Mouse (Mus musculus): ENCODE results near the gene Vps53. TPM values are rescaled to one million over a fixed set of nuclear protein-coding genes. Genes with fewer than 3 reads are reported as not detected.
A peak's percentile ranks its signal among the peaks of the same experiment; 100 is the strongest.

The Vps53 gene
- total and polyA plus RNA-seq, 2 experiments, result 18.9 to 22.4 TPM

DNA sequence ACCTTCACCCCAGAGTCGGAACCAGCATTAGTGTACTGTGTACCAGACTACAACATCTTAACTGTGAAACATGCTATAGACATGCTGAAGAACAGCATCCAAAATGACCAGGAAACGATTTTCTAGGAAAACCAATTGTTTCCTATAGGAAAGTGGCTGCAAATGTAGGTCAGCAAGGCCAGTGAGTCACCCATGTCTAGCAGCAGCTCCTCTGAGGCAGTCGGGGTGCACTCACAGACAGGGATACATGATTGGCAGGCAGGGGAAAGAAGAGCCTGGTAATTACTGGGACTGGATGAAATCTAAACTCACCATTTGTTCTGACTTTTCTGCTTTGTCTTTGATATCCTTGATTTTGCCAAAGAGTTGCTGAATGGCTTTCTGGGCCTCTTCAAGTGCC, 41.5 kb downstream of the Vps53 start:
- WGBS, result 82% methylated on average over 3 of the region's 3 CpGs
- Histone ChIP-seq H3K4me3 (ENCODE audit: insufficient read depth, low read depth, low read length) (no peak overlapping the region), H3K79me2 (ENCODE audit: control insufficient read depth, insufficient read depth, low read length) (no peaks in the 10 kb centered on the region), H3K27ac (replicated peaks; ENCODE audit: insufficient read depth, low read depth, low read length) (no peak overlapping the region), H3K9ac (ENCODE audit: low read depth, low read length) (no peak overlapping the region), H3K36me3 (ENCODE audit: control insufficient read depth, insufficient read depth, low read length) (peaks cover 24% of the 10 kb centered on the region), H3K4me1 (ENCODE audit: control insufficient read depth, insufficient read depth, low read length) (no peaks in the 10 kb centered on the region), H3K27me3 (ENCODE audit: control insufficient read depth, insufficient read depth, low read length) (no peaks in the 10 kb centered on the region)
- no peak for DNase-seq (ENCODE audit: extremely low read depth, low read depth, low spot score)
- TF ChIP-seq POLR2A (IDR thresholded peaks at IDR 0.05; ENCODE audit: extremely low read depth, insufficient read depth, low read length), result no peak
- no peak for TF ChIP-seq CTCF (IDR thresholded peaks at IDR 0.05; ENCODE audit: low read depth, low read length)

DNA sequence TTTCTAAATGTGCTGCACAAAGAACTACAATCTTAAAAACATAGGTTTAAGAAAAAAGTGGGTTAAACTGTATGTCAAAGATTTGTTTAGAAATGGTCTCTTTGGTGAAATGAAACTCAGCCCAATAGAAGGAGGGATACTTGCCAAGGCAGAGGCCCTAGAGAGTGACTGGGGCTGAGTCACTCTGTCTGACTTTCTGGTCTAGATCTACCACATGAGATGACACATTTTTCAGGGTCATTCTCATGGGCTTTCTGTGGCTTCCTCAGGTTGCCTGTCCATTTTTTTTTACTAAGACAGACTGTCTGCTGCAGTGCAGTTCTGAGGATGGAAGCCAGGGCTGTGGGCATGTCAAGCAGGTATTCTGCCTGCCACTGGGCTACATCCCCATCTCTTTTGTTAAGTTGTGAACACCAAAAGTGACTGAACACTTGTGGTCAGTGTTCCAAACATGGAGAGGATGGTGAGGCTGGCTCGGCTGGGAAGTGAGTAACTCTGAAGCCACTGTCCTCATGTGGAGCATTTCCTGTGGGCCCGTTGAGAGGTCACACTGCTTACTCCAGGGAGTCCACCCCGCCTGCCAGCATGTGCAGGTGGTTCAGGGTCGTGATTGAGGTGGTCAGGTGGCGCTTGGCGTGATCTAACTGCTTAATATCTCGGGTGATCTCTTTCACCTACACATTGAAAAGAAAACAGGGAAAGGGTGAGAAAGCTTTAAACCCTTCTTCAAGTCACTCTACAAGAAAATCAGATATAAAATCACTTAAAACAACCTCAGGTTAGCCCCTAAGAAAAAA, 43.6 kb downstream of the Vps53 start:
- DNase-seq (ENCODE audit: extremely low read depth, low read depth, low spot score), result no peak
- WGBS, result 87% methylated on average over 7 of the region's 7 CpGs
- H3K4me3 ChIP-seq (ENCODE audit: insufficient read depth, low read depth, low read length), result no peak overlapping the region
- H3K27me3 ChIP-seq (ENCODE audit: control insufficient read depth, insufficient read depth, low read length), result no peaks in the 10 kb centered on the region
- peaks cover 30% of the 10 kb centered on the region for H3K36me3 ChIP-seq (ENCODE audit: control insufficient read depth, insufficient read depth, low read length)
- no peaks in the 10 kb centered on the region for H3K4me1 ChIP-seq (ENCODE audit: control insufficient read depth, insufficient read depth, low read length)
- TF ChIP-seq POLR2A (IDR thresholded peaks at IDR 0.05; ENCODE audit: extremely low read depth, insufficient read depth, low read length) (no peak), CTCF (IDR thresholded peaks at IDR 0.05; ENCODE audit: low read depth, low read length) (no peak)
- H3K9ac ChIP-seq (ENCODE audit: low read depth, low read length), result no peak overlapping the region
- H3K27ac ChIP-seq (replicated peaks; ENCODE audit: insufficient read depth, low read depth, low read length), result no peak overlapping the region
- H3K79me2 ChIP-seq (ENCODE audit: control insufficient read depth, insufficient read depth, low read length), result no peaks in the 10 kb centered on the region

DNA sequence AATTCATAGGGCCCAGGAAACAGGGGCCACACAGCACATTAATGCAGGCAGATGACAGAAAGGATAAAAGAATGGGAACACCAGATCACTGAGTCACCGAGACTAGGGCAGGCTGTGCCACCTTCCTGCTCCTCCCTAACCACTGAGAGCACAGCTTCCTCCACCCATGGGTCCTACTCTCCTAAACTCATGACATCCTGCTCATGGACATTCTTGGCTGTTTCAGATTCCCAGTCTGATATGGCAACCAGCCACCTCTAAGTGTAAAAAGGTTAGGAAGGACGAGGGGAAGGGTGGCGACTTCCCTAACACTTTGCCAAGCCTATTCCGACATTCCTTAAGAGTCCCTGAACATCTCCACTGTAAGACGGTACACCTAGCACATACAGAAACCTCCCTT, 48.6 kb downstream of the Vps53 start:
- Histone ChIP-seq H3K36me3 (ENCODE audit: control insufficient read depth, insufficient read depth, low read length) (peaks cover 27% of the 10 kb centered on the region), H3K27ac (replicated peaks; ENCODE audit: insufficient read depth, low read depth, low read length) (no peak overlapping the region), H3K27me3 (ENCODE audit: control insufficient read depth, insufficient read depth, low read length) (no peaks in the 10 kb centered on the region), H3K9ac (ENCODE audit: low read depth, low read length) (no peak overlapping the region), H3K4me3 (ENCODE audit: insufficient read depth, low read depth, low read length) (no peak overlapping the region), H3K79me2 (ENCODE audit: control insufficient read depth, insufficient read depth, low read length) (no peaks in the 10 kb centered on the region), H3K4me1 (ENCODE audit: control insufficient read depth, insufficient read depth, low read length) (no peaks in the 10 kb centered on the region; the same call in 1 of the 2 replicates)
- no peak for DNase-seq (ENCODE audit: extremely low read depth, low read depth, low spot score)
- 76% methylated on average over 5 of the region's 5 CpGs for WGBS
- TF ChIP-seq POLR2A (IDR thresholded peaks at IDR 0.05; ENCODE audit: extremely low read depth, insufficient read depth, low read length) (no peak), CTCF (IDR thresholded peaks at IDR 0.05; ENCODE audit: low read depth, low read length) (no peak)

DNA sequence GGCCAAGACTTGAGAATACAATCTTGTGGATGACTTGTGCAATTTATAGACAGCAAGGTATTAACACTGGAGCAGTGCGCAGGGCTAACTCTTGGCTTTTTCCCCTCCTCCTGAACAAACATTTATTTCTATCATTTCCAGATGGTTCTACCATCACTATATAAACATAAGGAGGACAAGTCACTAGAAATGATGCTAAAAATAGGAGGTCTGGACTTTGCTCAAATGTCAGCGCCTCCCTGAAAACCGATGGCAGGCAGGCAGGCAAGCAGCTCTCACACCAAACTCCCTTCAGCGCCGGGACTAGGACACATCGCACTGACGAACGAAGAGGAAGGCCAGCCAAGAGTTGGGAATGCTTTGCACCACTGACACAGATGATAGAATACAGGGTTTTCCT, 54.1 kb downstream of the Vps53 start:
- Histone ChIP-seq H3K4me3 (ENCODE audit: insufficient read depth, low read depth, low read length) (no peak overlapping the region), H3K9ac (ENCODE audit: low read depth, low read length) (no peak overlapping the region), H3K79me2 (ENCODE audit: control insufficient read depth, insufficient read depth, low read length) (no peaks in the 10 kb centered on the region), H3K36me3 (ENCODE audit: control insufficient read depth, insufficient read depth, low read length) (peaks cover 31% of the 10 kb centered on the region), H3K27me3 (ENCODE audit: control insufficient read depth, insufficient read depth, low read length) (no peaks in the 10 kb centered on the region), H3K27ac (replicated peaks; ENCODE audit: insufficient read depth, low read depth, low read length) (no peak overlapping the region; the same call in 1 of the 2 replicates), H3K4me1 (ENCODE audit: control insufficient read depth, insufficient read depth, low read length) (no peaks in the 10 kb centered on the region; the same call in 1 of the 2 replicates)
- 58% methylated on average over 8 of the region's 8 CpGs for WGBS
- TF ChIP-seq CTCF (IDR thresholded peaks at IDR 0.05; ENCODE audit: low read depth, low read length) (no peak), POLR2A (IDR thresholded peaks at IDR 0.05; ENCODE audit: extremely low read depth, insufficient read depth, low read length) (no peak)
- DNase-seq (ENCODE audit: extremely low read depth, low read depth, low spot score), result peak; percentile 26

DNA sequence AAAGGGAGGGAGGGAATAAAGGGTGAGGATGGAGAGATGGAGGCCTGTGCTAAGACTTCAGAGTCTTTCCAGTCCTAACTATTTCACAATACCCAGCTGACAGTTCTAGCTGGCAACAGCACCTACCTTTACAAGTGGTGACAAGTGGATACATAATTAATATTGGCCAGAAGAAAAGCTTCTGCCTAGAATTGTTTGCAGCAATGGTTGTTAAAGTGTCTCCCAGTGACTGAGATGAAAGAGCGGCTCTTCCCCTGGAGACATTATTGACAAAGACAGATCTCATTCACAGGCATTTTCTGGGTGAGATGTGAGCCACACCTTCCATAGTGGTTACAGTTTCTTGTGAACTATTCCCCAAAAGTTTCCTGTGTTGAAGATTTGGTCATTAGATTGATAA, 55.9 kb downstream of the Vps53 start:
- H3K4me1 ChIP-seq (ENCODE audit: control insufficient read depth, insufficient read depth, low read length), result no peaks in the 10 kb centered on the region
- no peaks in the 10 kb centered on the region for H3K79me2 ChIP-seq (ENCODE audit: control insufficient read depth, insufficient read depth, low read length)
- WGBS, result 91% methylated on average over 1 of the region's 1 CpGs
- H3K36me3 ChIP-seq (ENCODE audit: control insufficient read depth, insufficient read depth, low read length), result peaks cover 32% of the 10 kb centered on the region
- no peak for DNase-seq (ENCODE audit: extremely low read depth, low read depth, low spot score)
- H3K9ac ChIP-seq (ENCODE audit: low read depth, low read length), result no peak overlapping the region
- H3K27me3 ChIP-seq (ENCODE audit: control insufficient read depth, insufficient read depth, low read length), result no peaks in the 10 kb centered on the region
- no peak overlapping the region for H3K27ac ChIP-seq (replicated peaks; ENCODE audit: insufficient read depth, low read depth, low read length)
- TF ChIP-seq POLR2A (IDR thresholded peaks at IDR 0.05; ENCODE audit: extremely low read depth, insufficient read depth, low read length), result no peak
- no peak for TF ChIP-seq CTCF (IDR thresholded peaks at IDR 0.05; ENCODE audit: low read depth, low read length)
- no peak overlapping the region for H3K4me3 ChIP-seq (ENCODE audit: insufficient read depth, low read depth, low read length)

DNA sequence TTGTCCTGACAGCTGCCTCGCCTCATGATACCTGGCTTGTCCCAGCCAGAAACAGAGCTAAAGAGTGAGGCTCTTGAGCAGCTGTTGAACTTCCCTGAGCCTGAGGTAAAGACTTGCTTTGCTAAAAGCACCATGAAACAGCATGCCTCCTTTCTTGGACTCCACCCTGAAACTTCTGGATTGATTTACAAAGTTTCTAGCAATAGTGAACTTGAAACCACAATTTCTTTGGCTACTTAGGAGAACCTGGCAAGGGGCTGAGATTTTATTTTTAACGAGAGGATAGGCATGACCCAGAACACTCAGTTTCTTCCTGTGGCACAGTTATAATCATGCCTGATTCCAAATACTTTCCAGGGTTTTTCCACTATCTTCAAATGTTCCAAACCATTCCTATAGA, 56.9 kb downstream of the Vps53 start:
- no peak for TF ChIP-seq CTCF (IDR thresholded peaks at IDR 0.05; ENCODE audit: low read depth, low read length)
- no peak overlapping the region for H3K27ac ChIP-seq (replicated peaks; ENCODE audit: insufficient read depth, low read depth, low read length)

More for the DNA sequence above, 56.9 kb downstream of the Vps53 start:
- H3K27me3 ChIP-seq (ENCODE audit: control insufficient read depth, insufficient read depth, low read length), result no peaks in the 10 kb centered on the region
- 79% methylated on average over 2 of the region's 2 CpGs for WGBS
- H3K9ac ChIP-seq (ENCODE audit: low read depth, low read length), result no peak overlapping the region
- no peaks in the 10 kb centered on the region for H3K4me1 ChIP-seq (ENCODE audit: control insufficient read depth, insufficient read depth, low read length)
- no peak for DNase-seq (ENCODE audit: extremely low read depth, low read depth, low spot score)
- peaks cover 35% of the 10 kb centered on the region for H3K36me3 ChIP-seq (ENCODE audit: control insufficient read depth, insufficient read depth, low read length)
- H3K79me2 ChIP-seq (ENCODE audit: control insufficient read depth, insufficient read depth, low read length), result no peaks in the 10 kb centered on the region
- no peak overlapping the region for H3K4me3 ChIP-seq (ENCODE audit: insufficient read depth, low read depth, low read length)
